Mouse (Mus musculus) midbrain, embryonic 12.5 days (tissue): ENCODE data around the gene Gm10309. TPM values are rescaled to one million over a fixed set of nuclear protein-coding genes. Genes with fewer than 3 reads are reported as not detected.

Experiments used
- ATAC-seq: fragments of 200-750 bp; cut with Nextera tagmentation; 2 replicates; pipeline ENCODE4 v1.8.0; 2017; ENCODE audit warnings: low read depth, moderate TSS enrichment, moderate library complexity; ENCODE audit not compliant: low FRiP score
- H3K27ac ChIP-seq: fragments of 300-500 bp; sonication (generic); replicated peaks from 2 replicates; pipeline ENCODE4 v1.5.1; 2016; ENCODE audit warnings: mild to moderate bottlenecking
- H3K27me3 ChIP-seq: fragments of 300-500 bp; sonication (generic); 2 replicates; pipeline ENCODE4 v1.6.1; 2016; ENCODE audit warnings: mild to moderate bottlenecking
- H3K36me3 ChIP-seq: fragments of 300-500 bp; sonication (generic); 2 replicates; pipeline ENCODE4 v1.6.1; 2016
- H3K4me1 ChIP-seq: fragments of 300-500 bp; sonication (generic); 2 replicates; pipeline ENCODE4 v1.6.1; 2016
- H3K4me2 ChIP-seq: fragments of 300-500 bp; sonication (generic); replicated peaks from 2 replicates; pipeline ENCODE4 v1.6.1; 2016; ENCODE audit warnings: mild to moderate bottlenecking, moderate library complexity
- H3K4me3 ChIP-seq: fragments of 300-500 bp; sonication (generic); 2 replicates; pipeline ENCODE4 v1.5.1; 2016; ENCODE audit warnings: mild to moderate bottlenecking
- H3K9ac ChIP-seq: fragments of 300-500 bp; sonication (generic); replicated peaks from 2 replicates; pipeline ENCODE4 v1.6.1; 2016; ENCODE audit warnings: mild to moderate bottlenecking, moderate library complexity
- H3K9me3 ChIP-seq: fragments of 300-500 bp; sonication (generic); 2 replicates; pipeline ENCODE4 v1.6.1; 2016; ENCODE audit warnings: mild to moderate bottlenecking
- WGBS: fragments of 180-500 bp; shearing (Covaris S2); methylation state at CpG from one replicate; pipeline ENCODE4 v1.1.7; 2016; 5-methylcytosine and 5-hydroxymethylcytosine counted together
- polyA plus RNA-seq: library from polyadenylated mRNA; unstranded; fragments of >200 nt; fragmentation: Nextera tagmentation; extraction: Ambion mirVana; gene quantifications from 2 replicates; pipeline ENCODE4 v1.2.1, GENCODE M21; 2016

Gm10309 gene
- polyA plus RNA-seq, 1 experiment from 2014 or later, result 0.42 TPM

DNA sequence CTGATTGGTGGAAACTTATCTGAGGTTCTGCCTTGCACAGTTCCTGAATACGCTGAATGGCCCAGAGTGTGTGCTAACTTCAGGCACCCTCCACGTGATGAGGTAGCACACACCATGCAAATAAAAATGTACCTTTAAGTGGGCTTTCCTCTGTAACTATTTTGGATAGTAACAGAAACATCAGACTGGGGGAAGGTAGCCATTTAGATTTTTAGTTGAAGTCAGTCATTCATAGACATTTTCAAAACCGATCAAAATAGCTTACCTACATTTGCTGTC is 3.1 kb upstream of the Gm10309 start:
- no peak overlapping the region for H3K4me2 ChIP-seq
- H3K4me1 ChIP-seq, result no peaks in the 10 kb centered on the region
- H3K4me3 ChIP-seq, result no peak overlapping the region
- no peaks in the 10 kb centered on the region for H3K36me3 ChIP-seq
- H3K9me3 ChIP-seq, result no peaks in the 10 kb centered on the region
- ATAC-seq, result no peak
- no peak overlapping the region for H3K27ac ChIP-seq
- no peaks in the 10 kb centered on the region for H3K27me3 ChIP-seq
- no peak overlapping the region for H3K9ac ChIP-seq
- WGBS, result 89% methylated on average over 3 of the region's 3 CpGs

DNA sequence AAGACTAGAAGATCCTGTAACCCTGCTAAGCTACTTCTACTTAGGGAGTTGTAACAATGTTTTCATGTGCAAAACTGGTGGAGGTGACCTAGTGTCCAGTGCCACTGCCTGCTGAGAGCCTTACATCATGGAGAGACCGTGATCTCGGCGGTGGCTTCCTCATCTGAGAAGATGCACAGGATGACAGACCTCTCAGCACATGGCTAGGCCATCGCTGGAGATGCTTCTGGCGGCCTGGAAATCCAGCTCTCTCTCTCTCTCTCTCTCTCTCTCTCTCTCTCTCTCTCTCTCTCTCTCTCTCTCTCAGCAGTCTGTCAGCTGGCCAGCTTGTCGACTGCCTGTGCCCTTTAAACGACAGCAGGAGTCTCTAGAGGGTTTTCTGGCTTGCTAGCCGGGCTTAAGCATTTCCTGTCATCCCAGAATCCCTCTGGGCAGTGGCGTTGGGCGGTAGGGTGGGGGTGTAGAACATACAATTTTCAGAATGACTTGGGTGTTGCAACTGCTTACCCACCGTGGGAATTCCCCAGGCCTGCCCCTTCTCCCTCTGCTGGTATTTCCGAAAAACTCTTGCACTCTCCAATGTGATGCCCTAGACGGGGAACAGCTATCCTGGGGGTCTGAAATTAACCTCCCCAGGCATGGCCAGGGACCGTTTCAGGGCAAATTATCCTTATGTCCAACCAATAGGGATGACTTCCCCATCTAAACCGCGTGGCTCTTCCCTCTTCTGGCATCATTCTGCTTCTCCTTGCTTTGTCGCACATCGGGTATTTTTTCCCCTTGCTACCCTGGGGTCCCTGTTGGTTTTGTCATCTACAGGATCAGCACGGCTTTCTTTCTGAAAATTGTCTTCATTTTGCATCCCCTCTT is 2.5 kb upstream of the Gm10309 start:
- 69% methylated on average over 19 of the region's 19 CpGs for WGBS
- no peaks in the 10 kb centered on the region for H3K9me3 ChIP-seq
- no peaks in the 10 kb centered on the region for H3K27me3 ChIP-seq
- no peaks in the 10 kb centered on the region for H3K4me1 ChIP-seq
- no peak for ATAC-seq
- H3K4me2 ChIP-seq, result no peak overlapping the region
- H3K27ac ChIP-seq, result no peak overlapping the region
- no peak overlapping the region for H3K4me3 ChIP-seq
- H3K9ac ChIP-seq, result no peak overlapping the region
- no peaks in the 10 kb centered on the region for H3K36me3 ChIP-seq

DNA sequence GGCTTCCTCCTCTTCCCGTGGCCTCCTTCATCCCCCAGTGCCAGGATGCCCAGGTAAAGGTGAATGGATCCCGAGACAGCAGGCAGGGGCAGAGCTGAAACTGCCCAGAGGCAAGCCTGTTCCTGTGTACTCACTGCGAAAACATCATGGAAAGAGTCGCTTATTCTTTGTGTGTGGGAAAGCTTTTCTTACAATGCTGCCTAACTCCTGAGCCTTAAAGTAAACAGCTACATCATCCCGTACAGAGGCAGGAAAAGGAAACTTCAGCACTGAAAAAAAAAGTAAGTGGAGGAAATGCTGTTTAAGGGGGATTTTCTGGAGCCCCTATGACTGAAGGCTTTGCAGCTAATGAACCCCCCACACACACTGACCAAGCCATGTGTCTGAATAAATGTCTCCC is 1.8 kb upstream of the Gm10309 start:
- Histone ChIP-seq H3K4me3 (no peak overlapping the region), H3K4me2 (no peak overlapping the region), H3K9me3 (no peaks in the 10 kb centered on the region), H3K4me1 (no peaks in the 10 kb centered on the region), H3K9ac (no peak overlapping the region), H3K36me3 (no peaks in the 10 kb centered on the region), H3K27me3 (no peaks in the 10 kb centered on the region), H3K27ac (no peak overlapping the region)
- WGBS, result 73% methylated on average over 5 of the region's 5 CpGs
- ATAC-seq, result no peak

DNA sequence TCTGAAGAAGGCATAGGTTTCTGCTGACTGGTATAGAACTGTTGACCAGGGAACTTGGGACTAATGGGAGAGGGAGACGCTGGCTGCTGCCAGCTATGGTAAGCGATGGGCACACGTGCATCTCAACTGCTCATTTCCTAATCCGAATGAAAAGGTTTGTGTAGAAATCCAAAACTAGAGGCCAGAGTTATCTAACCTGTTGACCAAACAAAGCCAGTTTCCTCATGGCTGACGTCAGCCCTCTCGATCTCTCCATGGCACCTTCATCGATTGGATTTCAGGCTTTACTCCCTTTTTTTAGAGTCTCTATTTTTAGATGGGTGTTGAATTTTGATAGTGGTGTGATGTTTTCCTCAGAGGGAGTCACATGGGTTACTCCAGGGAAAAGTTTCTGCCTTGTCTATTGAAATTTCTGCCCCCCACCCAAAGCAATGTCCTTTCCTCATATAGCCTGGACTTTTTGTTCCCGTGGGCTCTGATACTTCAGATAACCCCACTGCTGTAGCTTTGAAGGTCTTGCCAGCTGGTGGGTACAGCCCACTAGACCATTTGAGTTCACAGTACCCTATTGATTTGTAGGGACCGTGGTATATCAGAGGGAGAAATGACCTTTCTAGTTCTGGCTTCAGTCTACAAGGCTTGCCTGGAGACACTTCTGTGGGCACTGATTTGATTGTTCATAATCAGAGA is 1.7 kb downstream of the Gm10309 start:
- H3K9me3 ChIP-seq, result no peaks in the 10 kb centered on the region
- 94% methylated on average over 9 of the region's 9 CpGs for WGBS
- no peak for ATAC-seq
- H3K4me1 ChIP-seq, result no peaks in the 10 kb centered on the region
- no peaks in the 10 kb centered on the region for H3K36me3 ChIP-seq
- H3K4me3 ChIP-seq, result no peak overlapping the region
- H3K4me2 ChIP-seq, result no peak overlapping the region
- no peak overlapping the region for H3K27ac ChIP-seq
- no peak overlapping the region for H3K9ac ChIP-seq
- no peaks in the 10 kb centered on the region for H3K27me3 ChIP-seq

DNA sequence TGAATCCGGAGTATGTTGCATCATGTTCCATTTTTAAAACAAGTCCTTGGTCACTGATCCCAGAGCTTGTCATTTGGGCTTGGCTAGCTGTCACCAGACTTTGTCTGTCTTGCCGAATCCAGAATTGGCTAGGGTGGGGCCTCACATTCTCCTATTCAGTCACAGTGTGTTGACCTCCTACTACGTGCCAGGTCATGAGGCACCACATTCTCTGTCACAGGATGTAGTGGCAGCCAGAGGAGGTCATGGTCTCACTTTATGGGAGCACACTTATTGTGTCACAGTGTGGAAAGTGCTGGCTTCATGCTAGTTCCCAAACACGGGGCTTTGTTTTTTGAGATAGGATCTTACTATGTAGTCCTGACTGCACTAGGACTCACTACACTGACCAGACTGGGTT is 3.6 kb downstream of the Gm10309 start:
- Histone ChIP-seq H3K9me3 (no peaks in the 10 kb centered on the region), H3K4me1 (no peaks in the 10 kb centered on the region), H3K27me3 (no peaks in the 10 kb centered on the region), H3K9ac (no peak overlapping the region), H3K4me2 (no peak overlapping the region), H3K36me3 (no peaks in the 10 kb centered on the region), H3K27ac (no peak overlapping the region), H3K4me3 (no peak overlapping the region)
- no peak for ATAC-seq
- WGBS, result 92% methylated on average over 4 of the region's 4 CpGs

DNA sequence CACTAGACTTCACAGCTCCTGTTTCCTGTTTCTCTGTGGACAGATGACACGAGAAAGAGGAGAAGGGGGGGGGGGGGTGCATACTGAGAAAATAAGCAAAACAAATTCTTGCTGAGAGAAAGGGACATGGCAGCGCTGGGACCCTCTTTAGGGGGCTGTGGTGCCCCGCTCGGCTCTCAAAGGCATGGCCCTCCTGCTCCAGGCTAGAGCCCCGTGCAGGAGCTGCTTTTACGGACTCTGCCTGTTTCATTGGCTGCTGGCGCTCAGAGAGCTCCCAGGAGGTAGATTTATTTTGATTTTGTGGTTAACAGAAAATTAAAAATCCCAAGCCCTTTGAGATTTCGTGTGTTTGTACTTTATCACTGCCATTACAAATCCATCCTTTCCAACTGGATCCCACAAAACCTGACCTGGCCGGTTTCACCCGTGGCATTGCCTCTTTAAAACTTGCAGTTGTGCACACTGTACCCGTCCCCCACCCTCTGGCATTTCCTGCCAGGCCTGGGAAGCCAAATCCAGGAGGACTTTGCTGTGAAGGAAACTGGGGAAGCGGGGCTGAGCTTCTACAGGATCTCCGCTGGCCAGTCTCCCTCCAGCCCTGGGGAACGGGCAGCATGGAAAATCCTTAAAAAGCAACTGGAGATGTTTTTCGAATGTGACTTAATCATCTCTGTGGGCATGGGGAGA is 5.5 kb downstream of the Gm10309 start:
- 79% methylated on average over 15 of the region's 15 CpGs for WGBS
- H3K27me3 ChIP-seq, result no peaks in the 10 kb centered on the region
- H3K9me3 ChIP-seq, result no peaks in the 10 kb centered on the region
- no peaks in the 10 kb centered on the region for H3K36me3 ChIP-seq
- no peak overlapping the region for H3K9ac ChIP-seq
- ATAC-seq, result no peak
- H3K4me2 ChIP-seq, result no peak overlapping the region
- no peaks in the 10 kb centered on the region for H3K4me1 ChIP-seq
- no peak overlapping the region for H3K4me3 ChIP-seq
- no peak overlapping the region for H3K27ac ChIP-seq

DNA sequence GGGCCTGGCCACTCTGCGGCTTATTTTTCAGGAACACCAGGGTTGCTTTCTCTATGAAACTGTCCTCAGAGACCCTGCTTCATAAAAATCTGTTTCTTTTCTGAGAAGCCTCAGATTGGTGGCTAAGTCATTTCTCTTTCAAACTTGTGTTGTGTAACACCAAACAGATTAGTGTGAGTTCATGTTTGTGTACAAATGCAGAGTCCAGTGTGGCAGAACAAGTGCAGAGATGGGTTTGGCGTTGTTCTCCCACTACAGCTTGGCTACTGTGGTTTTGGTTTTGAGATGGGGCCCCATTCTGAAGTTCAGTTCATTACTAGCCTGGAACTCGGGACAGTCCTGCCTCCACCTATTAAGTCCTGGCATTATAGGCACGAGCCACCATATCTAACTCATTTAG is 7.7 kb downstream of the Gm10309 start:
- Histone ChIP-seq H3K27ac (no peak overlapping the region), H3K4me2 (no peak overlapping the region), H3K9ac (no peak overlapping the region), H3K4me3 (no peak overlapping the region), H3K36me3 (no peaks in the 10 kb centered on the region), H3K9me3 (no peaks in the 10 kb centered on the region), H3K27me3 (no peaks in the 10 kb centered on the region), H3K4me1 (no peaks in the 10 kb centered on the region)
- no peak for ATAC-seq
- WGBS, result 88% methylated on average over 4 of the region's 4 CpGs

DNA sequence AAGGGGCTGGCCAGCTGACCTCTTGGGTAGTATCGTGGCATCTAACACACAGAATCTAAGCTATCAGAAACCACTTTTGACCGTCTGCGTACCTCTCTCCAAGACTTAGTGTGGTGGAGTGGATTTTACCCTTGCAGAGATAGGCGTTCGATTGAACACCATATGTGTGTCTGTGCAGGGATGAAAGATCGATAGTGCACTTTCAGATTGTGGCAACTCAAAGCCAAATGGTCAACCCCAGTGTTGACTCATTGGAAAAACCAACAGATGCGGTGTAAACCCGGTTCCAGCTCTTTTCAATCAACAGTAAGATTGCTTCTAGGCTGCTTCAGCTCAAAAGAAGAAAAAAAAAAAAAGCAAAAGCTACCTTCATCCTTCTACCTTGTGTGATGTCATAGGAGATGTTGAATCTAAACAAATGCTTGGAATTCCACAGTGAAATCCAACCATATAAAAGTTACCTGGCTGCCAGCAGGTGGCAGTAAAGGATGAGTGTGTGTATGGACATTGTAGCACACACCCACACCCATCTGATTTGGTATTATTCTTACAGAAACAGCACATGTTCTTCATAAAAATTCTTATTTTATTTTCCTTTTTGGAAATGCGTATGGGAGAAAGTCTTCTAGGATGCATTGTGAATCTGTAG is 8.8 kb downstream of the Gm10309 start:
- Histone ChIP-seq H3K4me3 (no peak overlapping the region), H3K9me3 (no peaks in the 10 kb centered on the region), H3K4me2 (no peak overlapping the region), H3K27ac (no peak overlapping the region), H3K27me3 (no peaks in the 10 kb centered on the region), H3K36me3 (no peaks in the 10 kb centered on the region), H3K9ac (no peak overlapping the region), H3K4me1 (no peaks in the 10 kb centered on the region)
- ATAC-seq, result no peak
- 90% methylated on average over 9 of the region's 9 CpGs for WGBS

DNA sequence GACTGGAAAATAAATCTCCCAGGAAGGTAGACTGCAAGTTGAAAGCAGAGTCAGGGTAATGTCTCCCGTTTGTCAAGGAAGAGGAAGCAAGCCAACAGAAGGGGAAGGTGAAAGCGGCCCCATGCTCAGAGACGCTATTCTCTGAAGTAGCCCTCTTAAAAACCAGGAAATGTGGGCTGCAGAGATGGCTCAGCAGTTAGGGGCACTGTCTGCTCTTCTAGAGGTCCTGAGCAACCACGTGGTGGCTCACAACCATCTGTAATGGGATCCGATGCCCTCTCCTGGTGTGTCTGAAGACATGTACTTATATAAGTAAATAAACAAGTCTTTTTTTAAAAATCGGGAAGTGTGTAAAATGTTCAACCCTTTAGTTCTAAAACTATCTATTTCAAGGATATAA is 10.1 kb downstream of the Gm10309 start:
- WGBS, result 77% methylated on average over 6 of the region's 6 CpGs
- H3K4me1 ChIP-seq, result no peaks in the 10 kb centered on the region
- H3K4me3 ChIP-seq, result no peak overlapping the region
- no peaks in the 10 kb centered on the region for H3K27me3 ChIP-seq
- H3K4me2 ChIP-seq, result no peak overlapping the region
- H3K36me3 ChIP-seq, result no peaks in the 10 kb centered on the region
- no peaks in the 10 kb centered on the region for H3K9me3 ChIP-seq
- no peak for ATAC-seq
- H3K9ac ChIP-seq, result no peak overlapping the region
- H3K27ac ChIP-seq, result no peak overlapping the region

DNA sequence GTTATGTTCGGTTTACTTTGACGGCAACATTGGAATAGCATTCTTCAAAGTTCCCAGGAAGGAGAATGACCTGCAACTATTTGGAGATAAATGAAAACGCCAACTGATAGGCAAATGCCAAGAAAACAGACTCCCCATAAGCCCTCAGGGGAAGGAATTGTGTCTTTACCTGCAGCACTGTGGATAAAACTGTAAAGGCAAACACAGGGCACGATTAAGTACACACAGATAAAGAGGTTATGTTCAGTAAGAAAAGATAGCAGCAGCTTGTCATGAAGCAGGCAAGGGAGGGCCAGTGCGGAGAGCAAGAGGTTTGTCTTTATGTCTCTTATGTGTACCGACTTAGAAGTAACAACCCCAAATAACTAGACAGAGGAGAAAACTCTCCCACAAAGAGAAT is 10.5 kb downstream of the Gm10309 start:
- Histone ChIP-seq H3K4me1 (no peaks in the 10 kb centered on the region), H3K36me3 (no peaks in the 10 kb centered on the region), H3K4me2 (no peak overlapping the region), H3K27ac (no peak overlapping the region), H3K4me3 (no peak overlapping the region), H3K27me3 (no peaks in the 10 kb centered on the region), H3K9ac (no peak overlapping the region), H3K9me3 (no peaks in the 10 kb centered on the region)
- WGBS, result 88% methylated on average over 6 of the region's 6 CpGs
- ATAC-seq, result no peak

DNA sequence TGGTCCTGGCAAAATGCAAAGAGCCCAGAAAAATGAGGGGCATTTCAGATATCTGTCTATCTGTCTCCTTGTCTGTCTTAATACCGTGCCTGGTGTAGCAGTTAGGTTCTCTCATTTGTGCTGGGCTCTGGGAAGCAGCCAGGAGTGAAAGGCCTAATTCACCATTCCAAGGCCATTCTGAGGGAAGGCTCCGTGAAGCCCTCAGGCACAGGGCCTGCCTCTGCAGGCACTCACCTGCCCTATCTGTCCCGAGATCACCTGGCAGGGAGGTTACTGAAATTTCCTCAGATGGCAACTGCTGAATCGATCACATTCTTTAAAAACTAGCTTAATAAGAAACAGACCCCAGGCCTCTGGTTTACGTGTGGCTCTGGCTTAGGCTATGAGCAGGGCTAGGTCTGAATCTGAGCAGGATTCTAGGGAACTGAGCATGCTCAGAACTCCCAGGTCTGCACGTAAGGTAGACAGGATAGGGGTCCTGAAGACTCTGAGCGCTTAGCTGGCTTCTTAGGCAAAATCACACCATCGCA is 11.1 kb downstream of the Gm10309 start:
- Histone ChIP-seq H3K4me2 (no peak overlapping the region), H3K4me3 (no peak overlapping the region), H3K27ac (no peak overlapping the region), H3K4me1 (no peaks in the 10 kb centered on the region), H3K27me3 (no peaks in the 10 kb centered on the region), H3K36me3 (no peaks in the 10 kb centered on the region), H3K9ac (no peak overlapping the region), H3K9me3 (no peaks in the 10 kb centered on the region)
- no peak for ATAC-seq
- WGBS, result 85% methylated on average over 8 of the region's 8 CpGs

DNA sequence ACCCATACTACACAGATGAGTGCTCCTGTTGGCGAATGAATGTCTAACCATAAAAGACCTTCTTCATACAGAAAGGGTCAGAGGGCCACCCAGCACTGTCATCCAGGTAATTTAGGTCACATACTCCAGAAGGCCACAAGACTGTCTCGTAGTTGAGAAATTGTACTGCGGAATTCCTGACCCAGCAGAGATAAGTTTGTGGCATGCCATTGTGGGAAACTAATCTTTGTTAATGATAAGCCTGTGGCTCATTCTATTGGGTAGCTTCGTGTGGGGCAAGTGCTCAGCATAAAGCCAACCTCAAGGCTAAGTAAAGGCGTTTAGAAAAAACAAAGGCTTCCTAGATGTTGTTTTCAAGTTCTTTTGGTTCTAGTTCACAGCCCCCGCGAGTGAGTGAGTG is 12.7 kb downstream of the Gm10309 start:
- no peak overlapping the region for H3K4me2 ChIP-seq
- H3K4me3 ChIP-seq, result no peak overlapping the region
- no peak overlapping the region for H3K27ac ChIP-seq
- no peak for ATAC-seq
- H3K4me1 ChIP-seq, result no peaks in the 10 kb centered on the region; the same call in 1 of the 2 replicates
- no peak overlapping the region for H3K9ac ChIP-seq
- WGBS, result 88% methylated on average over 7 of the region's 7 CpGs
- H3K36me3 ChIP-seq, result no peaks in the 10 kb centered on the region
- H3K9me3 ChIP-seq, result no peaks in the 10 kb centered on the region
- no peaks in the 10 kb centered on the region for H3K27me3 ChIP-seq
